Mouse (Mus musculus): ENCODE measurements at regions not wholly inside any gene's neighbourhood (a gene's known extent, or its start where the extent isn't known, plus 50 kb on each side); places are given as distances from the start of the nearest gene placed in this dataset.
"Not testable (repeated sequence)": the region's sequence is repeated elsewhere in the genome, so short reads cannot be mapped to it uniquely, and the experiment has no call there.

- 23% methylated on average over 4 of the region's 4 CpGs for WGBS
- Histone ChIP-seq H3K27me3 (ENCODE audit: control insufficient read depth, insufficient read depth, low read length) (no peaks in the 10 kb centered on the region), H3K27ac (ENCODE audit: insufficient read depth, low read length) (no peak overlapping the region), H3K4me1 (ENCODE audit: control insufficient read depth, insufficient read depth, low read length) (no peaks in the 10 kb centered on the region), H3K4me3 (replicated peaks; ENCODE audit: insufficient read depth, low read depth, low read length) (no peak overlapping the region)
- no peak for DNase-seq
- TF ChIP-seq CTCF (IDR thresholded peaks at IDR 0.05; ENCODE audit: borderline replicate concordance, insufficient read depth, low read depth, low read length) (no peak), POLR2A (IDR thresholded peaks at IDR 0.05; ENCODE audit: borderline replicate concordance, insufficient read depth, low read length) (no peak)
Observed at GRCm38 (mm10) chr1:108046194-108046593, 456.4 kb downstream of the Serpinb8 start.

GRCm38 (mm10) chr1:108046857-108047714 is 457.3 kb downstream of the Serpinb8 start:
- TF ChIP-seq POLR2A (IDR thresholded peaks at IDR 0.05; ENCODE audit: borderline replicate concordance, insufficient read depth, low read length) (no peak), CTCF (IDR thresholded peaks at IDR 0.05; ENCODE audit: borderline replicate concordance, insufficient read depth, low read depth, low read length) (no peak)
- Histone ChIP-seq H3K27me3 (ENCODE audit: control insufficient read depth, insufficient read depth, low read length) (no peaks in the 10 kb centered on the region), H3K4me1 (ENCODE audit: control insufficient read depth, insufficient read depth, low read length) (no peaks in the 10 kb centered on the region), H3K4me3 (replicated peaks; ENCODE audit: insufficient read depth, low read depth, low read length) (no peak overlapping the region), H3K27ac (ENCODE audit: insufficient read depth, low read length) (no peak overlapping the region)
- 56% methylated on average over 5 of the region's 5 CpGs for WGBS
- DNase-seq: no peak

GRCm38 (mm10) chr1:108094622-108095021 is 504.8 kb downstream of the Serpinb8 start:
- H3K4me3 ChIP-seq (replicated peaks; ENCODE audit: insufficient read depth, low read depth, low read length): no peak overlapping the region
- no peak for DNase-seq
- H3K27me3 ChIP-seq (ENCODE audit: control insufficient read depth, insufficient read depth, low read length): no peaks in the 10 kb centered on the region
- H3K4me1 ChIP-seq (ENCODE audit: control insufficient read depth, insufficient read depth, low read length): no peaks in the 10 kb centered on the region
- TF ChIP-seq POLR2A (IDR thresholded peaks at IDR 0.05; ENCODE audit: borderline replicate concordance, insufficient read depth, low read length) (no peak), CTCF (IDR thresholded peaks at IDR 0.05; ENCODE audit: borderline replicate concordance, insufficient read depth, low read depth, low read length) (no peak)
- WGBS: 78% methylated on average over 3 of the region's 3 CpGs
- H3K27ac ChIP-seq (ENCODE audit: insufficient read depth, low read length): no peak overlapping the region

GRCm38 (mm10) chr1:108102607-108103006 is 512.8 kb downstream of the Serpinb8 start:
- WGBS: 83% methylated on average over 2 of the region's 2 CpGs
- Histone ChIP-seq H3K4me1 (ENCODE audit: control insufficient read depth, insufficient read depth, low read length) (no peaks in the 10 kb centered on the region), H3K27ac (ENCODE audit: insufficient read depth, low read length) (no peak overlapping the region), H3K27me3 (ENCODE audit: control insufficient read depth, insufficient read depth, low read length) (no peaks in the 10 kb centered on the region), H3K4me3 (replicated peaks; ENCODE audit: insufficient read depth, low read depth, low read length) (no peak overlapping the region)
- no peak for DNase-seq
- no peak for TF ChIP-seq CTCF (IDR thresholded peaks at IDR 0.05; ENCODE audit: borderline replicate concordance, insufficient read depth, low read depth, low read length)
- TF ChIP-seq POLR2A (IDR thresholded peaks at IDR 0.05; ENCODE audit: borderline replicate concordance, insufficient read depth, low read length): no peak

GRCm38 (mm10) chr1:108110984-108111383 is 521.2 kb downstream of the Serpinb8 start:
- Histone ChIP-seq H3K27me3 (ENCODE audit: control insufficient read depth, insufficient read depth, low read length) (no peaks in the 10 kb centered on the region), H3K4me3 (replicated peaks; ENCODE audit: insufficient read depth, low read depth, low read length) (no peak overlapping the region), H3K4me1 (ENCODE audit: control insufficient read depth, insufficient read depth, low read length) (no peaks in the 10 kb centered on the region), H3K27ac (ENCODE audit: insufficient read depth, low read length) (no peak overlapping the region)
- TF ChIP-seq POLR2A (IDR thresholded peaks at IDR 0.05; ENCODE audit: borderline replicate concordance, insufficient read depth, low read length): no peak
- no peak for TF ChIP-seq CTCF (IDR thresholded peaks at IDR 0.05; ENCODE audit: borderline replicate concordance, insufficient read depth, low read depth, low read length)
- no peak for DNase-seq

GRCm38 (mm10) chr1:108127393-108127792 is 537.6 kb downstream of the Serpinb8 start:
- Histone ChIP-seq H3K4me3 (replicated peaks; ENCODE audit: insufficient read depth, low read depth, low read length) (no peak overlapping the region), H3K27me3 (ENCODE audit: control insufficient read depth, insufficient read depth, low read length) (no peaks in the 10 kb centered on the region), H3K4me1 (ENCODE audit: control insufficient read depth, insufficient read depth, low read length) (no peaks in the 10 kb centered on the region), H3K27ac (ENCODE audit: insufficient read depth, low read length) (no peak overlapping the region)
- no peak for TF ChIP-seq POLR2A (IDR thresholded peaks at IDR 0.05; ENCODE audit: borderline replicate concordance, insufficient read depth, low read length)
- TF ChIP-seq CTCF (IDR thresholded peaks at IDR 0.05; ENCODE audit: borderline replicate concordance, insufficient read depth, low read depth, low read length): no peak
- WGBS: 72% methylated on average over 4 of the region's 4 CpGs
- DNase-seq: no peak

GRCm38 (mm10) chr1:108132006-108132405 is 542.2 kb downstream of the Serpinb8 start:
- no peaks in the 10 kb centered on the region for H3K27me3 ChIP-seq (ENCODE audit: control insufficient read depth, insufficient read depth, low read length)
- no peak overlapping the region for H3K4me3 ChIP-seq (replicated peaks; ENCODE audit: insufficient read depth, low read depth, low read length)
- TF ChIP-seq CTCF (IDR thresholded peaks at IDR 0.05; ENCODE audit: borderline replicate concordance, insufficient read depth, low read depth, low read length) (no peak), POLR2A (IDR thresholded peaks at IDR 0.05; ENCODE audit: borderline replicate concordance, insufficient read depth, low read length) (no peak)
- no peak overlapping the region for H3K27ac ChIP-seq (ENCODE audit: insufficient read depth, low read length)
- DNase-seq: no peak
- H3K4me1 ChIP-seq (ENCODE audit: control insufficient read depth, insufficient read depth, low read length): no peaks in the 10 kb centered on the region
- 71% methylated on average over 1 of the region's 1 CpGs for WGBS

GRCm38 (mm10) chr1:108135346-108135745 is 545.5 kb downstream of the Serpinb8 start:
- not testable (repeated sequence) for DNase-seq; H3K4me1 ChIP-seq (ENCODE audit: control insufficient read depth, insufficient read depth, low read length); H3K27me3 ChIP-seq (ENCODE audit: control insufficient read depth, insufficient read depth, low read length); H3K4me3 ChIP-seq (replicated peaks; ENCODE audit: insufficient read depth, low read depth, low read length); H3K27ac ChIP-seq (ENCODE audit: insufficient read depth, low read length)
- 67% methylated on average over 5 of the region's 5 CpGs for WGBS

All from cerebellum, adult 2 months (tissue).